Mouse (Mus musculus) limb, embryonic 10.5 days (tissue): ENCODE measurements around the gene Mtmr14. TPM values are rescaled to one million over a fixed set of nuclear protein-coding genes. Genes with fewer than 3 reads are reported as not detected.

Experiments
- DNase-seq: peaks from one replicate; pipeline ENCODE4 v3.0.0-alpha.2; 2017; ENCODE audit warnings: low spot score
- H3K27ac ChIP-seq: fragments of 300-500 bp; sonication (generic); 2 replicates; pipeline ENCODE4 v1.5.1; 2016; ENCODE audit warnings: mild to moderate bottlenecking
- H3K27me3 ChIP-seq: fragments of 300-500 bp; sonication (generic); 2 replicates; pipeline ENCODE4 v1.6.1; 2016; ENCODE audit warnings: low read depth, mild to moderate bottlenecking; ENCODE audit not compliant: poor library complexity, severe bottlenecking
- H3K36me3 ChIP-seq: fragments of 300-500 bp; sonication (generic); 2 replicates; pipeline ENCODE4 v1.6.1; 2016; ENCODE audit warnings: mild to moderate bottlenecking, moderate library complexity
- H3K4me1 ChIP-seq: fragments of 300-500 bp; sonication (generic); 2 replicates; pipeline ENCODE4 v1.6.1; 2016
- H3K4me3 ChIP-seq: fragments of 300-500 bp; sonication (generic); 2 replicates; pipeline ENCODE4 v1.5.1; 2016; ENCODE audit warnings: mild to moderate bottlenecking, moderate library complexity
- H3K9me3 ChIP-seq: fragments of 300-500 bp; sonication (generic); replicated peaks from 2 replicates; pipeline ENCODE4 v1.6.1; 2016; ENCODE audit warnings: mild to moderate bottlenecking
- WGBS: fragments of 180-500 bp; shearing (Covaris S2); methylation state at CpG from one replicate; pipeline ENCODE4 v1.1.7; 2016; 5-methylcytosine and 5-hydroxymethylcytosine counted together
- polyA plus RNA-seq: library from polyadenylated mRNA; unstranded; fragments of >200 nt; fragmentation: Nextera tagmentation; extraction: Ambion mirVana; gene quantifications from 2 replicates; pipeline ENCODE4 v1.2.1, GENCODE M21; 2016

Gene Mtmr14
- polyA plus RNA-seq, 1 experiment from 2014 or later, result 48.9 TPM

DNA sequence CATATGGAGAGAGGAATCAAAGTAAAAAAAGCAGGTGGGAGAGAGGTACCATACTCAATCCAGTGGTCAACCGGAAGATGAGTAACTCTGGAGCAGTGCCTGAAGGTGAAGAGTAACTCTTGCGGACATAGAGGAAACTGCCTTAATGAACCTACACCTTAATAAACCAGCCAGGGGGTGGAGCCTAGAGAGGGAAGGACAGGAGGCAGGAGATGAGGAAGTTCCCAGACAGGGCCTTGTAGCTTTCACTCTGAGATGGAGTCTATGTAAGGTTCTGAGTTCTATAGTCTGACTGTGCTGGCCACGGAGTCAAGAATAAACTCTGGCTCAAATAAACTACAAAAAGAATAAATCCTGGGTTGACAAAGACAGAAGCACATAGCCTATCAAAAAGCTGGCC lies 47.3 kb downstream of the Mtmr14 start:
- peaks cover 49% of the 10 kb centered on the region for H3K27me3 ChIP-seq
- H3K36me3 ChIP-seq, result peaks cover 4% of the 10 kb centered on the region; the same call in 1 of the 2 replicates
- WGBS, result 76% methylated on average over 3 of the region's 3 CpGs
- H3K27ac ChIP-seq, result no peak overlapping the region
- H3K4me1 ChIP-seq, result peaks cover 13% of the 10 kb centered on the region
- H3K4me3 ChIP-seq, result no peak overlapping the region
- no peak for DNase-seq
- H3K9me3 ChIP-seq, result no peaks in the 10 kb centered on the region

DNA sequence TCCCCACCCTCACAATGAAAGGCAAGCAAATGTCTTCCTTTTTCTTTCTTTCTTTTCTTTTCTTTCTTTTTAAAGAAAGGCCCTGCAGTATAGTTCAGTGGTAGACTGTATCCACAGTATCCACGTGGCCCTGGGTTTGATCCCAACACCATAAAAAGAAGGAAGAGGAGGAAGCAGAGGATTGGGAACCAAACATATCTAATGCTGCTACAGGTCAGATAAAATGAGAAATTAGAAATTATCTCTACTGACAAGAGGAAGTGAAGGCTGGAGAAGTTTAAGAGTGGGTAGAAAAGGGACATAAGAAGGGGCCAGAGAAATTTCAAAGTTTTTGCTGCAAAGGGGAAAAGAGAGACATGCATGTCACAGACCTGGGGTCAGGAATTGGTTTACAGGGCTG lies 48.7 kb downstream of the Mtmr14 start:
- 66% methylated on average over 1 of the region's 1 CpGs for WGBS
- Histone ChIP-seq H3K4me1 (peaks cover 13% of the 10 kb centered on the region), H3K27me3 (peaks cover 46% of the 10 kb centered on the region), H3K27ac (no peak overlapping the region), H3K36me3 (no peaks in the 10 kb centered on the region), H3K9me3 (no peaks in the 10 kb centered on the region), H3K4me3 (no peak overlapping the region)
- no peak for DNase-seq

DNA sequence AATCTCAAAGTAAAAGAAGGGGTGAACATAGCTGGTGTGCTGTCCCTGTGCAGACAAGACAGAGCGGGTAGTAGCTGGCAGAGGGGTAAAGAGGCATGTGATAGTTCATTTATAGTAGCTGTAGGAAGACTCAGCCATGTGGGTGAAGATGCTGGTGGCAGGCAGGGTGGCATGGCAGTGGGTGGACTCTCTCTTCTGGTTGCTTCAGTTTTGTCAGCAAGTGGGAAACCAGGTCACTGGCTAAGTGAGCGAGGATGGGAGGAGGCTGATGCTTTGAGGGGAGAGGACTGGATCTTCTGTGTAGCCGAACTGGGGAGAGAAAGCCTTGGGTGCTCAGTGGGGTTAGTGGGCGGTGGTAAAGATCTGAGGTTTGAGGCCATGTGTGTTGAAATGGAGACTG lies 49.6 kb downstream of the Mtmr14 start:
- no peak for DNase-seq
- no peak overlapping the region for H3K27ac ChIP-seq
- peaks cover 10% of the 10 kb centered on the region for H3K4me1 ChIP-seq
- H3K4me3 ChIP-seq, result no peak overlapping the region
- peaks cover 36% of the 10 kb centered on the region for H3K27me3 ChIP-seq
- no peaks in the 10 kb centered on the region for H3K9me3 ChIP-seq
- 77% methylated on average over 4 of the region's 4 CpGs for WGBS
- H3K36me3 ChIP-seq, result no peaks in the 10 kb centered on the region

GRCm38 (mm10) chr6:113289346-113289745 lies 51.7 kb downstream of the Mtmr14 start:
- 94% methylated on average over 15 of the region's 15 CpGs for WGBS
- no peak for DNase-seq

GRCm38 (mm10) chr6:113290346-113290745 lies 52.7 kb downstream of the Mtmr14 start:
- no peak overlapping the region for H3K4me3 ChIP-seq
- H3K27me3 ChIP-seq, result peaks cover 5% of the 10 kb centered on the region
- H3K9me3 ChIP-seq, result no peaks in the 10 kb centered on the region
- no peaks in the 10 kb centered on the region for H3K4me1 ChIP-seq
- no peak overlapping the region for H3K27ac ChIP-seq
- WGBS, result 70% methylated on average over 6 of the region's 6 CpGs
- H3K36me3 ChIP-seq, result no peaks in the 10 kb centered on the region
- no peak for DNase-seq

More at GRCm38 (mm10) chr6:113289346-113289745, 51.7 kb downstream of the Mtmr14 start:
- H3K9me3 ChIP-seq, result no peaks in the 10 kb centered on the region
- H3K36me3 ChIP-seq, result no peaks in the 10 kb centered on the region
- no peak overlapping the region for H3K27ac ChIP-seq
- no peak overlapping the region for H3K4me3 ChIP-seq
- peaks cover 15% of the 10 kb centered on the region for H3K27me3 ChIP-seq
- H3K4me1 ChIP-seq, result no peaks in the 10 kb centered on the region

GRCm38 (mm10) chr6:113292938-113293337 lies 55.3 kb downstream of the Mtmr14 start:
- Histone ChIP-seq H3K4me1 (no peaks in the 10 kb centered on the region), H3K36me3 (no peaks in the 10 kb centered on the region), H3K27ac (no peak overlapping the region), H3K4me3 (no peak overlapping the region), H3K27me3 (no peaks in the 10 kb centered on the region), H3K9me3 (no peaks in the 10 kb centered on the region)
- DNase-seq, result no peak
- WGBS, result 81% methylated on average over 5 of the region's 5 CpGs

DNA sequence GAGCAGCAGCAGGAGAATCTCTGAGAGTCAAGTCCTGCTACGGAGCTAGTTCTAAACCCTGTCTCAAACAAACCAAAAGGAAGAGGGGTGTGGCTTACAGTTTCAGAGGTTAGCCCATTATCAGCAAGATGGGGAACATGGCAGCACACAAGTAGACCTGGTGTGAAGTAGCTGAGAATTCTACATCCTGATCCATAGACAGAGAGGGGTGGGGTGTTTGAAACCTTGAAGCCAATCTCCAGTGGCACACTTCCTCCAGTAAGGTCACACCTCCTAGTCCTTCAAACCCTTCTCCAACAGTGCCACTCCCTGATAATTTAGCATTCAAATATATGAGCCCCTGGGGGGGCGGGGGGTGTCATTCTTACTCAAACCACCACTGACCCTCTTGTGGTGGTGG lies 58.4 kb downstream of the Mtmr14 start:
- Histone ChIP-seq H3K36me3 (no peaks in the 10 kb centered on the region), H3K27ac (no peak overlapping the region), H3K27me3 (no peaks in the 10 kb centered on the region), H3K4me1 (no peaks in the 10 kb centered on the region), H3K4me3 (no peak overlapping the region), H3K9me3 (no peaks in the 10 kb centered on the region)
- no peak for DNase-seq
- 83% methylated on average over 2 of the region's 2 CpGs for WGBS

DNA sequence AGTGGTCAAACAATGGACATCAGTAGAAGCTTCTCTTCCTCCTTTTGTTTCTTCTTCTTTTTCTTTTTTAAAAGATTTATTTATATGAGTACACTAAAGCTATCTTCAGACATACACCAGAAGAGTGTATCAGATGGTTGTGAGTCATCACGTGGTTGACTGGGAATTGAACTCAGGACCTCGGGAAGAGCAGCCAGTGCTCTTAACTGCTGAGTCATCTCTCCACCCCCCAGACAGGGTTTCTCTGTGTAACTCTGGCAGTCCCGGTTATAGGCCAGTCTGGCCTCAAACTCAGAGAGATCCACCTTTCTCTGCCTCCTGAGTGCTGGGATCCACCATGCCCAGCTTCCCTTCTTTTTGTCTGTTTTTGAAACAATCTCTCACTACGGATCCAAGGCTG lies 59.0 kb downstream of the Mtmr14 start:
- no peaks in the 10 kb centered on the region for H3K9me3 ChIP-seq
- H3K36me3 ChIP-seq, result no peaks in the 10 kb centered on the region
- 76% methylated on average over 4 of the region's 4 CpGs for WGBS
- no peak for DNase-seq
- H3K27ac ChIP-seq, result no peak overlapping the region
- no peaks in the 10 kb centered on the region for H3K4me1 ChIP-seq
- H3K4me3 ChIP-seq, result no peak overlapping the region
- H3K27me3 ChIP-seq, result no peaks in the 10 kb centered on the region

- H3K9me3 ChIP-seq, result no peaks in the 10 kb centered on the region
- 81% methylated on average over 5 of the region's 5 CpGs for WGBS
- H3K27me3 ChIP-seq, result no peaks in the 10 kb centered on the region
- H3K4me3 ChIP-seq, result no peak overlapping the region
- no peak overlapping the region for H3K27ac ChIP-seq
- H3K36me3 ChIP-seq, result no peaks in the 10 kb centered on the region
- no peaks in the 10 kb centered on the region; the same call in 1 of the 2 replicates for H3K4me1 ChIP-seq
- no peak for DNase-seq
Observed at GRCm38 (mm10) chr6:113301350-113301749, 63.7 kb downstream of the Mtmr14 start.

DNA sequence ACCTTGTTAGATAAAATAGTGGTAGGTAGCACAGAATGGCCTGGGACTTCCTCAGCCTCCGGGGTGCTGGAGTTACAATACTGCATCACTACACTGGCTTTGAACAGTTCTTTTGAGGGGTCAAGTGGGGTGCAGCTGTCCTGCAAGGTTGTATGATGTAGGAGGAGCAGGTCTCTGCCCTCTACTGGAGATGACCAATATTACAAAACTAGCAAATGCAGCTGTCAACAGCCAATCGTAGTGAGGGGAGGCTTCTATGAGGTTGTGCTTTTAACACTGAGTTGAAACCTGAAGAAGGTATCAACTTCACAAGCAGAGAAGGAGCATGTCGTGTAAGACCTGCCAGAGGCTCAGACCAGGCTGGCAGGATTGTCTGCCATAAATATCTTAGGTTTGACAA lies 64.6 kb downstream of the Mtmr14 start:
- Histone ChIP-seq H3K36me3 (no peaks in the 10 kb centered on the region), H3K4me3 (no peak overlapping the region), H3K9me3 (no peaks in the 10 kb centered on the region), H3K27me3 (no peaks in the 10 kb centered on the region), H3K27ac (no peak overlapping the region), H3K4me1 (no peaks in the 10 kb centered on the region; the same call in 1 of the 2 replicates)
- 35% methylated on average over 3 of the region's 3 CpGs for WGBS
- no peak for DNase-seq

- WGBS, result under 1% methylated on average over 50 of the region's 50 CpGs
Observed at GRCm38 (mm10) chr6:113306322-113306985, 68.8 kb downstream of the Mtmr14 start.

DNA sequence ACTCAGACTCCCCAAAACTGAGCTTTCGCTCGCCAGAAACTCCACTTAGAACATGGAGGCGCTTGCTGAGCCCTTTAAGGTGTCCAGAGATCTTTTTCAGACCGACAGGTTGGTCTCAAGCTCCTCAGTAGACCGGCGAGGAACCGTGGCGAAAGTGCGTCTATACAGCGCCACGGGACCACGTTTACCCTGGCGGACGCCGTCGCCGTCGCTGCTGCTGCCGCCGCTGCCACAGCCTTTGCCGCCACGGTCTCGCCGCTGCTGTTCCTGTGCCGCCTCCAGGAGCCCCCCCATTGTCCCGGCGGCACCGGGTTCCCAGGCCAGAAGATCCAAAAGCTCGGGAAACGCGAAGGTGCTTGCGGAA lies 69.3 kb downstream of the Mtmr14 start, which contains the start of gene Brpf1:
Gene Brpf1, plus strand, starts transcription at position 152 of the 364 bp plus-strand sequence.
- Histone ChIP-seq H3K27me3 (no peaks in the 10 kb centered on the region), H3K27ac (peak within 1 kb of the TSS; percentile 99), H3K4me1 (peaks cover 13% of the 10 kb centered on the region), H3K4me3 (peak within 1 kb of the TSS; percentile 83), H3K36me3 (peaks cover 29% of the 10 kb centered on the region), H3K9me3 (no peaks in the 10 kb centered on the region)
- no peak for DNase-seq
- WGBS, result under 1% methylated on average over 32 of the region's 32 CpGs

More at GRCm38 (mm10) chr6:113306322-113306985, 68.8 kb downstream of the Mtmr14 start:
- Histone ChIP-seq H3K36me3 (peaks cover 24% of the 10 kb centered on the region), H3K27me3 (no peaks in the 10 kb centered on the region), H3K4me1 (peaks cover 13% of the 10 kb centered on the region), H3K4me3 (peak overlapping the region; percentile 83), H3K9me3 (no peaks in the 10 kb centered on the region), H3K27ac (peak overlapping the region; percentile 99)
- DNase-seq, result peak; percentile 98

- no peaks in the 10 kb centered on the region for H3K27me3 ChIP-seq
- H3K4me3 ChIP-seq, result peak overlapping the region; percentile 83
- peak; percentile 54 for DNase-seq
- peaks cover 35% of the 10 kb centered on the region for H3K36me3 ChIP-seq
- H3K9me3 ChIP-seq, result no peaks in the 10 kb centered on the region
- peaks cover 13% of the 10 kb centered on the region for H3K4me1 ChIP-seq
- under 1% methylated on average over 34 of the region's 34 CpGs for WGBS
- peak overlapping the region; percentile 99 for H3K27ac ChIP-seq
Observed at GRCm38 (mm10) chr6:113307481-113308121, 70.0 kb downstream of the Mtmr14 start.
